Mouse (Mus musculus): ENCODE results near the gene Rab3gap2. TPM values are rescaled to one million over a fixed set of nuclear protein-coding genes. Genes with fewer than 3 reads are reported as not detected.

Rab3gap2 gene
- total RNA-seq, 1 experiment from 2014 or later, result 49.3 TPM

DNA sequence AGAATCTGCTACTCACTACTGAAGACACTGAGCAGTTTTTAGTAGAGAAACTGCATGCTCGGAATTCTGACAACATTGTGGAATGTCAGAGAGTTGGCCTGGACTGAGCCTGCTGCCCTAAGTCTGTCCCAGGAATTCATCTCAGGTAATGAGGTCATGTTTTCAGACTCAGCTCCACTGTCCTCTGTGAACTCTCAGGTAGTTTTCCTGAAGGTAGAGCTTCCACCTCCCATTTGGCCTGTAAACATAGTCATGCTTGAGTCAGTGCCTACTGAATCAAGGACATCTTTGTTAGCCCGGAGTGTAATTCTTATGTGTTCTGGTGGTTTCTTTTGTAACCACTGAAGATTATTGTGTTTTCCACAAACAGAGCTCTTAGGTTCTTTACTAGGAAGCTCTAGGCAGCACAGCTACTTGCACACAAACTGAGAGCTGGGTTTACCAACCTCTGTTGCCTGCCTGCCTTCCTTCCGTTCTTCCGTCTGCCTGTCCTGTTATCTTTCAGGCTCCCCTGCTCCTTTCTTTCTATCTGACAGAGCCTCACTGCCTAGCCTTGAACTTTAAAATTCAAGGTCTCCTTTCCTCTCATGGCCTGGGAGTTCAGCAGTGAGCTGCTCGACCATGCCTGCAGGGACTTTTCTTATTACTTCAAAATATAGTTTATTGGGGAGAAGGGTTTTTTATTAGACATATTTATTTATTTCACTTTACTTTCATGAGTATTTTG, 71.1 kb downstream of the Rab3gap2 start:
- no peak for ATAC-seq (ENCODE audit: extremely low read depth, insufficient number of reproducible peaks, low FRiP score, poor library complexity, severe bottlenecking)

DNA sequence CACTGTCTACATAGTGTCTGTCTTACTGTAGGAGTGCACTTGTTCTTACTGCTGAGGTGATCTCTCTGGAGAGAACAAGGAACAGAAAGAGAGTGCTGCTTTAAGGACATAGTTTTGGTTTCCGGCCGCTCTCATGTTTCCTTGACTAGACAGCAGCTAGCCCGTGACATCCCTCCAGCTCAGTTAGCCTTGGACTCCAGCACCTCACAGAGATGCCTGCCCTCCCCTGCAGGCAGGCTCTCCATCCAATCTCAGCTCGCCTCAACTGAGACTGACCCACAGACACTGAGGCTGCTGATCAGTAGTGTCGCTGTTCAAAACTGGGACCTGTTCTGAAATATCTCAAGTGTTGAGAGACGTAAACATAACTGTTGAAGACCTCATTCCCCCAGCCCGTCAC, 72.1 kb downstream of the Rab3gap2 start:
- no peak for ATAC-seq (ENCODE audit: extremely low read depth, insufficient number of reproducible peaks, low FRiP score, poor library complexity, severe bottlenecking)

DNA sequence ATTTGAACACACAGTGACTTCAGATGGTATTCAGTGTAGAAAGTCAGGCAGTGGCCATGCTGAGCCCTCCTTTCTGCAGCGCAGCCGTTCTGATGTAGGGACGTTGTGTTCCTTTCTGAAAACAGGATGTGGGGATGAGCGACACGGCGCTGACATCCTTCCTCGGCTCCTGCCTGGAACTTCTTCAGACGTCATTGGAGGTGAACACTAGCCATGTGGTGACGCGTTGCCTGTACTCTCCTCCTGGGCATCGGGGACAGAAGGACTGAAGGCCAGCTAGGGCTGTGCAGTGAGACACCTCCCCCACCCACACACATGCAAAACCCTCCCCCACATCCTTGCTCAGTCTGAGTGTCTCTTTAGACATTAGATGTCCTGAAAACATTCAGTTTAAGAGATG, 73.1 kb downstream of the Rab3gap2 start:
- ATAC-seq (ENCODE audit: extremely low read depth, insufficient number of reproducible peaks, low FRiP score, poor library complexity, severe bottlenecking), result no peak

DNA sequence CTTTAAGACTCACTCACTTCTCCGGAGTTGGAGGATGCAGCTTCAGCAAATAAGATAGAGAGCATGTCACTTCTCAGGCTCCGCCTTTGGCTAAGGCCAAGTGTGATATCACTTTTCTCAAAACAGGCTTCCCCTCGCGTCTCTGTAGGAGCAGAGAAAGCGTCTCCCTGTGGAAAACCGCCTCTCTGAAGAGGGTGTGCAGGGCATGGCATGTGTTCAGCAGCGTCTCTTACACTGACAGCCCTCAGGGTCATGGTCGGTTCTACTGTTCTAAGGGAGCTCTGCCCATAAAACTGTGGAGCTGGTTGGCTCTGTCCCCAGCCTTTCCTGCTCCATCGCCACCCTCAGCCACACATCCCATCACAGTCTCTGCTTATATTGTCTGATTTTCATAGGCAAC, 75.4 kb downstream of the Rab3gap2 start:
- ATAC-seq (ENCODE audit: extremely low read depth, insufficient number of reproducible peaks, low FRiP score, poor library complexity, severe bottlenecking), result no peak

DNA sequence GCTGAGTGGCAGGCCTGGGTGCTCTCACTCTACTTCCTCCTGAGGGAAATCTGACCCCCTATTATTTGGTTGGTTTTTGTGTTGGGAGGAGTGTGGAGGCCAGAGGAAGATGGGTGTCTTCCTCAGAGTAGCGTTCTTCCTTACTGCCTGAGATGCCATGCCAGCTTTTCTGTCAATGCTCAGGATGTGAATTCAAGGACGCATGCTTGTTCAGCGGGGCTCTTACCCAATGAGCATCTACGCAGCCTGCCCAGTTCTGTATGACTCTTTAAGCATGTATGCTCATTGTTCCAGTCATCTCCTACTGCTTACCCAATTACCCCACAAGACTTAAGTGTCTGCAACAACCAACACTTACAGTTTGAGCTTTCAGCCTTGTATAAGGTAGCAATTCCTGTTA, 76.7 kb downstream of the Rab3gap2 start:
- ATAC-seq (ENCODE audit: extremely low read depth, insufficient number of reproducible peaks, low FRiP score, poor library complexity, severe bottlenecking), result no peak

DNA sequence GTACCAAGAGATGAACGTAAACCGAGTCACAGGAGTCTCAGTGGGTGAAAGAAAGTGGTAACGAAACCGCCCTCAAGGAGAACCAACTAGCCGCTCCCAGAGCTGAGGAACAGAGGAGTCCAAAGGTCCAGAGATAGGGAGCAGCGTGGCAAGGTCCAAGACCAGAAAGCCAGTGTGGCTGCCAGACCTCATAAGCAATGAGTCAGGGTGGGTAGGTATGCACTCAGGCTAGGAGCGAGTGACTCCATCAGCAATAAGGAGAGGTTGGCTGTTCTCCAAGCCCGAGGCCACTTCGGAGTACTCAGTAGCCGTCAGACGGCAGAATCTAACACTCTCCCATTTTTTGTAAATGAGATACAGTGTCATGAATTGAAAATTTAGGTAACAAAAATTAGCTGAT, 78.9 kb downstream of the Rab3gap2 start:
- no peak for ATAC-seq (ENCODE audit: extremely low read depth, insufficient number of reproducible peaks, low FRiP score, poor library complexity, severe bottlenecking)

DNA sequence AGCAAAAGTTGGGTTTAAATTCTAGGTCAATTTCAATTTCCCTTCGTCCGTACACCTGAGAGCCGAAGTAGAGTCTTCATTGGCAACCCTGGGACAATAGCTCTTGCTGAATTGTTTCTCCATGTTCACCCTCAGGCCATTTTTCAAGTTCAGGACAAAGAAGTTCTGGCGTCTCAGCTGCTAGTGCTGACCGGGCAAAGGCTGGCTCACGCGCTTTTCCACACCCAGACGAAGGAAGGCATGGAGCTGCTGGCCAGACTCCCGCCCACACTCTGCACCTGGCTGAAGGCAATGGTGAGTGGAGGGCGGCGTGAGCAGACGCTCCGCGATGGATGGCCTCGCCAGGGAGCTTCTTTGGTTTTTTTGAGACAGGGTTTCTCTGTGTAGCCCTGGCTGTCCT, 79.3 kb downstream of the Rab3gap2 start:
- no peak for ATAC-seq (ENCODE audit: extremely low read depth, insufficient number of reproducible peaks, low FRiP score, poor library complexity, severe bottlenecking)

DNA sequence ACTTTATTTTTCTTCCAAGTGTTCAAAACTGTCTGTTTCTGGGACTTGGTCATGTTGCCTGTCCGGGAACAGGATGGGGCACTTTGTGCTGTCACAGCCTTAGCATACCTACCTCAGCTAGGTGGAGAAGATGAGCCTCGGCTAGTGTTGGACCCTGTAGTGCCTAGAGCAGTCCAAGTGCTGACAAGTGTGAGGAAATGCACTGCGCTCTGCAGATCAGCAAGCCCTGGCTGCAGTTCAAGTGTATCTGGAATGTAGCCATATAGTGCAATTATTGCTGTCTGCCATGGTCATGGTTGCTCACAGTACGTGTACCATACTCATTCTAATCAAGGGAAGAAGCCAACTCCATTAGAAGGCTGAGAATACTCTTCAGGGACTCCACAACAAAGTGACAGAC, 80.8 kb downstream of the Rab3gap2 start:
- no peak for ATAC-seq (ENCODE audit: extremely low read depth, insufficient number of reproducible peaks, low FRiP score, poor library complexity, severe bottlenecking)

DNA sequence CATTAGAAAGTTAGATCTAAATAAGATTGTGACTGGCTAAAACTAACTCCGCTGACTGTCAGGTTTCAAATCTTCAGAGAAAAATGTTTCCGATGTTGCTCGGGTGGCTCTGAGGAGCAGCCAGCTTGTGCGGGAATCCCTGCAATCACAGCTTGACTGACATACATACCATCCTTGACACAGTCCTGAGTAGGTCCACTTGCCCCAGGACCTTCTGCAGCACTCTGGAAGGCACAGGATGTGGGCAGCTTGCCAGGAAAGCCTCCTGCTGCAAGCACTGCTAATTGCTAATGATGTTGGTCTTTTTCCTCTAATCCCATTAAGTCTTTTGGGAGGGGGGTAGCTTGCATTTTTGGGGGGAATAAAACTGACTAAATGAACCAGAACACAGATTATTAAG, 81.3 kb downstream of the Rab3gap2 start:
- ATAC-seq (ENCODE audit: extremely low read depth, insufficient number of reproducible peaks, low FRiP score, poor library complexity, severe bottlenecking), result no peak

DNA sequence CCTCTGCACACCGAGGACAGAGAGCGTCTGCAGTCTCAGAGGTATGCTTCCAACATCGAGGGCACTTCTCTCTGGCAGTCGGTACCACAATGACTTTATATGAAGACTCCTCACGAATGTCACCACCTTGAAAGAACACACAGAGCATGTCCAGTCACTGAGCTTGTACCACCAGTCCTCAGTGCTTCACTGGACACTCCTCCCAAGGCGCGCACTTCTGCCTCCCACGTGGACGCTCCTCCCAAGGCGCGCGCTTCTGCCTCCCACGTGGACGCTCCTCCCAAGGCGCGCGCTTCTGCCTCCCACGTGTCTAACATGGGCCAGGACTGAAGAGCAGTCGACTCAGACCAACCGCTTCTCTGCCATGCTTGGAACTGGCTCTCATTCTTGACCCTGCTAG, 83.1 kb downstream of the Rab3gap2 start:
- no peak for ATAC-seq (ENCODE audit: extremely low read depth, insufficient number of reproducible peaks, low FRiP score, poor library complexity, severe bottlenecking)

DNA sequence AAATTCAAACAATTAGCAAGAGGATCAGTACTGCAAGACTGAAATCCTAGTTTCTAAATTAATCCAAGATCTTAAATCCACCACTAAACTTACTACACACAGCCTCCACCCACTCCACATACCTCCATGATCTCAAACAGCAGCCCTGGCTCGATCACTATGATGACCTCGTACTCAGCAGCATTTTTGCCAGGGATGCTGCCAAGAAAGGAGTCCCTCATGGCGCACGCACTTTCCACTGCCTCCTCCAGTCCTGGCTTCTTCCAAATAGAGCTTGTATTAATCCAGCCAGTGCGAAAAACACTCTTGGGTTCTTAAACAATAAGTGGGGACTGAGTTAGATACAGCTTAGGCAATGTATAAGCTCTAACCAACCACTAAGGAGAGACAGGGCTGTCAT, 85.3 kb downstream of the Rab3gap2 start:
- ATAC-seq (ENCODE audit: extremely low read depth, insufficient number of reproducible peaks, low FRiP score, poor library complexity, severe bottlenecking), result no peak

DNA sequence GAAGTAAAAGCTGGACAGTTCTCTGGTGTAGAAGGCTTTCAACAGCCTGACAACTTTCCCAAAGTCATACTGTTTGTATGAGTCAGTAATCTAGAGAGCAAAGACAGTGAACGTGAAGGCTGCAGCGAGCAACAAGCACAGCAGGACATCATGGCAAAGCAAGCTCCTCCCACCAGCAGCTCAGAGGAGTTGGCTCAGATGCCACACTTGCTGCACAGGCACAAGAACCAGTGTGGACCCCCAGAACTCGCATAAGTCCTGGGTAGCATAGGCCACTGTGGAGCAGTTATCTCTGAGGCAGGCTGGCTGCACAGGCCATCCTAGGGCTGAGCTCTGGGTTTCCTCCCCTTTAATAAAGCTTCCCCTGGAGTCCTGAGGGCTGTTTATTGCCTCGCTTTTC, 87.4 kb downstream of the Rab3gap2 start:
- ATAC-seq (ENCODE audit: extremely low read depth, insufficient number of reproducible peaks, low FRiP score, poor library complexity, severe bottlenecking), result no peak

DNA sequence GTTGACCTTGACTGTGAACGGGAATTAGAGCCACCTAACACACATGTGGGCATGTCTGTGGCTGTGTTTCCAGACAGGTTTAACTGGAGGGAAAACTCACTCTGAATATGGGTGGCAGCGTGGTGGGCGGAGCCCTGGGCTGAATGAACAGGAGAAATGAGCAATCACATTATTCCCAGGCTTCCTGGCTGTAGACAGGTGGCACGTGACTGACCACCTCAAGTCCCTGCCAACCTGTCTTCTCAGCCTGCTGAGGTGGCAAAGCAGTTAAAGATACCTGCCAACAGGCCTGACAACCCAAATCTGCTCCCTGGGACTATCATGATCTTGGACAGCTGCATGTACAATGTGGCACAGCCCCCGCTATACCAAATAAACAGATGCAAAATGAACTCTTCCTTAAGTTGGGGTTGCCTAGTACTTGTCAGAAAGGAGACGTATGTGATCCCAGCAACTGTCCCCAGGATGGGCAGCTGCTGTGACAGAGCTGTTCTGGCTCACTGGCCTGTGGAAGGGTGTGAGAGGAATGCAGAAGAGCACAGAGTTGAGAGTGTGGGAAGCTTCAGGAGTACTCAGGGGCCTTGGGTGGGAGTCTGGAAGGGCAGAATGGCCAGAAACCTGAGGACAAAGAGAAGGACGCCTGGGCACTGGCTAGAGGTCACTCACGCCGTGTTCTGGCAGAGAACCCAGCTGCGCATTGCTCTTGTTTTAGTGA, 88.9 kb downstream of the Rab3gap2 start:
- no peak for ATAC-seq (ENCODE audit: extremely low read depth, insufficient number of reproducible peaks, low FRiP score, poor library complexity, severe bottlenecking)

DNA sequence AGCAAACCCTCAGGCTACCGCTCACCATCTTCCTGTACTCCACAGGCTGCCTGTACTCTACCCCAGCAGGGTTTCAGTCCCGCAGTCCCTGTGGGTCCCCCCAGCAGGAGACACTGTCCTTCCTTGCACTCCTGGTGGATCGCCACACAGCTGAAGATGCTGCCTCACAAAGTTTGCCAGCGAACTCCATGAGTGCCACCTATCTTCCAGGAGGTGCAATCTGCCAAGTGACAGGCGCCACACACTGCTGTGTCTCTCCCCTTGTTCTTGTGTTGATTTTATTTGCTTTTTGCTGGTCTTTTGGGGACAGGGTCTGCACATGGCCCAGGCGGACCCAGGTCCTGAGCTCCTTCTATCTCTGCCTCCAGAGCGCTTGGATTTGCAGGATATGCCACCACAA, 92.9 kb downstream of the Rab3gap2 start:
- no peak for ATAC-seq (ENCODE audit: extremely low read depth, insufficient number of reproducible peaks, low FRiP score, poor library complexity, severe bottlenecking)

DNA sequence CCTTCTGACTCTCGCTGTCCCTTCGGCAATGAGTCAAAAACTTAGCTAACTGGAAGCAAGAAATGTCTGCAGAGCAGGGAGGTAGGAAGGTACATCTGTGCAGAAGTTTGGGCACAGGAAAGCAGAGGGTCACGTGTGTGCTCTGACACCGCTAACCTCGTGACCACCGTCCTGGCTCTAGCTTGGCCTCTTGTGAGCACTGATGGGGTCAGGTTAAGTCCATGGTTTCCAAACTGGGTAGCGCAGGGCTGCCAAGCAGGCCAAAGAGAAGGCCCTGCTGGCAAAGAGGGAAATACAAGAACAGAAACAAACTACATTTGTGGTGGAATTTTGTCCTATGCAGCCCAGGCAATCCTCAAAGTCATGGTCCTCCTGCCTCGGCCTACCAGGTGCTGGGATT, 94.6 kb downstream of the Rab3gap2 start:
- ATAC-seq (ENCODE audit: extremely low read depth, insufficient number of reproducible peaks, low FRiP score, poor library complexity, severe bottlenecking), result no peak

DNA sequence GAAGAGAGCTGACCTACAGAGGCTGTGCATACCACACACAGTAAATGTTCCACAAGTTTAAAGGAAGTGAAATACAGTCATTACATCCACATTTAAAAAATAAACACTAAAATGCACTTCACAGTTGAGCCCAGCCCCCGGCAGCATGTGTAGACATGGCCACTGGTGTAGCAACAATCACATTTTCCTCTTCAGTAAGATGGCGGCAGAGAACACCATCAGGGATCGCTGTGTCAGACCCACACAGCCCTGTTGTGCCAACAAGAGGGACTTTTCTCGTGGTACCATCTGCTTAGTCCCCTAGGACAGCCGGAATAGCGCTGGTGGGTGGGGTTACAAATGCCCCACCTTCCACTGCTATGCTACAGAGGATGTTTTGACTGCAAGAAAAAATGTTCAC, 98.9 kb downstream of the Rab3gap2 start:
- ATAC-seq (ENCODE audit: extremely low read depth, insufficient number of reproducible peaks, low FRiP score, poor library complexity, severe bottlenecking), result no peak

DNA sequence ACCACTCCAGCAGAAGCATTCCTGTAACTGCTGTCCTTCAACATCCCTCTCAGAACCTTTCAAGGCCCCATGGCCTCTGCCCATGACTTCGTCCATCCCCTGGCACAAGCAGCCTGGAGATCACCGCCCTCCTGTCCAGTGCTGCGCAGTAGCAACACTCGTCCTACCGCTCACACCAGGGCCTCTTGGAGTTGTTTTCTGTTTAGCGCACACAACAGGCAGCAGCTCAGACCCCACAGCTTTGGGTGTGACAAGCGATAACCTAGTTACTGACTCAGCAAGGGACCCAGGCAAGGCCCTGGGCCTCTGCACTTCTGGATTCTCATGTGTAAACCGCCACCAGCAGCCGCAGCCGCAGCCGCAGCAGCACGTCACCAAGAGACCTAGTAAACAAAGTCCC, 102.9 kb downstream of the Rab3gap2 start:
- no peak for ATAC-seq (ENCODE audit: extremely low read depth, insufficient number of reproducible peaks, low FRiP score, poor library complexity, severe bottlenecking)

DNA sequence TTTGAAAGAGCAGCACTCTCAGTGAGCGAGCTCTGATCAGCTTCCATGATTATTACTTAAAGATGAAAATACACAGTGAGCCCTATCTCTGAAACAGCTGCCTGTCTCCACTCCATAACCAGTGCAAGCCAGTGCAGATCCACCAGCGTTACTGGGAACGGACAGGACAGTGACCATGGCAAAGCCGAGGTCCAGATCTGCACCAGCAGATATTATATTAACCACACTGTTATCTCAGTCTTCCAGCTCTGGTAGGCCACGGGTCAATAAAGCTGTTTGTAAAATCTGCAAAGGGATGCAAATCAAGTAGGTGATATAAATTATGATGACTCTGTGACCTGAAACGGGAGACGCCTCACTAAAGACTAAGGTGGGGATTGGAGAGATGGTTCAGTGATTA, 103.7 kb downstream of the Rab3gap2 start:
- ATAC-seq (ENCODE audit: extremely low read depth, insufficient number of reproducible peaks, low FRiP score, poor library complexity, severe bottlenecking), result no peak

DNA sequence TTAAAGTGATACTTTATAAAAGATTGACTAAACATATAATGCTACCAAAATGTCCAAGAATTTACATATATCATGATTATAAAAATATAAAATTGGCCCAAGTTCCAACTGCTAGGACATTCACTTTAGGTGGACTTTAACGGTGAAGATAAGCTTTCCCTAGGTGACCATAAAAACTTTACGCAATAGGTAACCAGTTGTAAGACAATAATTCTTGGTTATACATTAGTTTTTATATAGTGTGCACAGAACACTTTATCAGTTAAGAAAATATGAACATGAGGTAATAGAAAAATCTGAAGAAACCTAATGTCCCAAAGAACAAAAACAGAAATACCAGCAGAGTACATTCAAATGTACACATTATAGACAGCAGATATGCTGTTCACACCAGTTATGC, 104.4 kb downstream of the Rab3gap2 start:
- ATAC-seq (ENCODE audit: extremely low read depth, insufficient number of reproducible peaks, low FRiP score, poor library complexity, severe bottlenecking), result no peak

DNA sequence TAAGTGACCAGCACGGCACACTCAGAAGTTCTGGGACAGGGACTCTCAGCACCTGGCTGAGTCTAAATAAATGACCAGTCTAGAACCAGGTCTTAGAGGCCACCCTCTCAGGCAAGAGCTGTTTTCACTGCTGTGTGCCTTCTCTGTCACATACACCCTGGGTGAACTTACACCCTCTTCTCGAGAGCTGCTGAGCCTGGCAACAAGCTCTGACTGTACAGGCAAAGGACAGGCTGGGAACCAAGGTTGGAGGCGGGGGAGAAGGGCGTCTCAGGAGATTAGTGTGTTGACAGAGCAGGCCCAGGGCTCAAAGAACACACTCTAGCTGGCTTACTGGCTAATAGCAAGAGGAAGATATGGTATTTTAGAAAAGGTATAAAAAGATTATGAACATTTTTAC, 105.0 kb downstream of the Rab3gap2 start:
- ATAC-seq (ENCODE audit: extremely low read depth, insufficient number of reproducible peaks, low FRiP score, poor library complexity, severe bottlenecking), result no peak

DNA sequence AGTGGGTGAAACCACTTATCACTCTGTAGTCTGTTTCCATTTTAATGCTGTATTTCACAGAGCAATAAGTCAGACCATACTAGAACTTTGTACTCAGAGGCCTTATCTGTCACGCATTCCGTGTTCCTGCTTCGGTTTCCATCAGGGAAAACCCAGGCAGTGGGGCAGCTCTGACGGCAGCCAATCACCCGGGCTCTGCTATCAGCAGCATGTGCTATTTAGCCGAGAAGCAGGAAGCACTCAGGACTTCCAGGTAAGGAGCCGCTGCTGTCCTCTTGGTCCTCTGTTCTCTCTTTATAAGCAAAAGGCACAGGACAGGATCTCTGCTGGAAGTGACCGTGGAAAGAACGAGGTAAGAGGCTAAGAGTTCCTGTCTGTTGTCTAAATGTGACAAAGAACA, 108.0 kb downstream of the Rab3gap2 start:
- no peak for ATAC-seq (ENCODE audit: extremely low read depth, insufficient number of reproducible peaks, low FRiP score, poor library complexity, severe bottlenecking)
